Mouse (Mus musculus) testis, adult 2 months (tissue): Measurements from ENCODE around the gene Srf.

Source experiments
- CTCF ChIP-seq: fragments of 200-500 bp; IDR thresholded peaks from 2 replicates; pipeline ENCODE4 v1.5.1; 2012; ENCODE audit warnings: low read depth, mild to moderate bottlenecking, inconsistent platforms, low read length, moderate library complexity; ENCODE audit not compliant: control insufficient read depth, insufficient read depth, insufficient replicate concordance
- POLR2A ChIP-seq: fragments of 200-500 bp; IDR thresholded peaks from 2 replicates; pipeline ENCODE4 v1.6.1; 2012; ENCODE audit warnings: low read depth, mild to moderate bottlenecking, inconsistent platforms, low read length, moderate library complexity; ENCODE audit not compliant: control insufficient read depth

GRCm38 (mm10) chr17:46519971-46520370 is 36.0 kb downstream of the Srf start:
- no peak for TF ChIP-seq POLR2A
- no peak for TF ChIP-seq CTCF
